Mouse (Mus musculus) ovary, postnatal 10 days (tissue): ENCODE results near the gene Pik3cd.

ENCODE experiments used
- DNase-seq: peaks from one replicate; pipeline ENCODE4 v3.0.0; 2022; ENCODE audit warnings: low spot score

Pik3cd gene

DNA sequence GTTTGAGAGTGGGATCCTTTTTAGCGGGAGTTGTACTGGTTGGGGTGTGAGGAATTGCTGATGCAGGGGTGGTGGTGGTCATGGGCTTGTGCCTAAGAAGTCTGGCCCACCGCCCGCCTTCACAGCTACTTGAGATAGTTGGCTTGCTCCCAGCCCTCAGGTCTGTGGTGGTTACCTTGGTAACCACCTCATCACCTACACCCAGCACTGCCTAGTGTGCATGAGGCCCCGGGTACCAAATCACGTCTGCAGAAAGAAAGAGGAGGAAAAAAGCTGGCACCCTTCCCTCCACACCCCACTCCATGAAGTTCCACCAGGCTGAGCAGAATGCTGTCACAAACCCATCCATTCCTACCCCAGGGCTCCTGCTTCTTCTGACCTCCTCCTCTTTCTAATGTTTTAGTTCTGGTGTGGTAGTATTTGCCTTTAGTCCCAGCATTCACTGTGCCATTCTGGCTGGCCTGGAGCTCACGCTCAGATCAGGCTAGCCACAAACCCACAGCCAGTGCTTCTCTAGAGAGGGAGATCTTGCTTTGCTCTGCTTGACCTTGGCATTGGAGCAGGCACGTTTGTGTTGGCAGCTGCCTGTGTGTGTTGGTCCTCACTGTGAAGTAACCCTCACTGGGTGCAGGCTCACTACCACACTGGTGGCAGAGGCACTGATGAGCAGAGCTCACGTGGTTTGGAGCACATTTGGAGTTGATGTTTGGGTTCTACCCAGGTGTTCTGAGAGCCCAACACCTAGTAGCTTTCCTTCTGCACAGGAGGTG lies 92.9 kb downstream of the Pik3cd start:
- DNase-seq, result no peak

DNA sequence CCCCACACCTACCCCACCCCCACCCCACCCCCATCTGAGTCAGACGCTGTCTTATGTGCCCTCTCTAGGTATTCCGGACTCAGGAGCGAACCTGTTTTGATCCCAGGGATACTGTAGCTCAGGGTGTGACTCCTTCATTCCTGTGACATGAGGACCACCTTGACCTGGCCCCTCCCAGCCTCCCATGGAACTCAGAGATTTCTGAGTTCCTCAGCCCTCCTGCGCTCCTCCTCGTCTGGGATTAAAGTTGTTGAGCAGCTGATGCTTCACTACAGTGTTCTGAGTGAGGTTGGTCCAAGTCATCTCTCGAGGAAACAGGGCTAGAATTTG lies 94.1 kb downstream of the Pik3cd start:
- DNase-seq, result no peak

DNA sequence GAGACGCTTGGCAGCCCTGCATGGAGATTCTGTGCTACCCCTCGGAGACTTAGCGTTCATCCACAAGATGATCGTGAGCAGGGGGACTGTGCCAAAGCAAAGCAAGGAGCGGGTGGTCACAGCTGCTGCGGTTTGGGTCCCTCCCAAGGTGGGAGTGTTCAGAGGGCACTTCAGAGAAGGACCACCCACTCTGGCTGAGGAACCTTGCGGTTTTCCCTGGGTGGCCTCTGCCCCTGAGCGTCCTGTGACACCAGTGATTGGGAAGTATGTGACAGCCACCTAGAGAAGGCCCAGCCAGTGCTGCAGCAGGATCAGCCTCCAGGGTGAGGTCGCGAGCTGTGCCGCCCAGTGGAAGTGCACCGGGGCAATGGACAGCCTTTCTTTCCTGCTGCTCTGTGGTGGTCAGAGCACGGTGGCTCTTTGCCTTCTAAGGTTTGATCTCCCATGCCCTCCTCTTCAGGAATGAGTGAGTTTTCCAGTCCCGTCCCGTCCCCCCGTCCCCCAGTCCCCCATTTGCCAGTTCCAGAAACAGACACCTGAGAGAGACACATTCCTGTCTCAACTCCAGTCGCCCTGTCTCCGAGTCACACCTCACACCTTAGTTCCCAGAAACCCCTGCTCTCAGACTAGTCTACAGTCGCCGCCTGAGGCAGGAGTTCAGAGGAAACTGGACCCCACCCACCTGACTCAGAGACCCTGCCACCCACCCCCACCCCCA lies 94.6 kb downstream of the Pik3cd start:
- DNase-seq, result no peak

DNA sequence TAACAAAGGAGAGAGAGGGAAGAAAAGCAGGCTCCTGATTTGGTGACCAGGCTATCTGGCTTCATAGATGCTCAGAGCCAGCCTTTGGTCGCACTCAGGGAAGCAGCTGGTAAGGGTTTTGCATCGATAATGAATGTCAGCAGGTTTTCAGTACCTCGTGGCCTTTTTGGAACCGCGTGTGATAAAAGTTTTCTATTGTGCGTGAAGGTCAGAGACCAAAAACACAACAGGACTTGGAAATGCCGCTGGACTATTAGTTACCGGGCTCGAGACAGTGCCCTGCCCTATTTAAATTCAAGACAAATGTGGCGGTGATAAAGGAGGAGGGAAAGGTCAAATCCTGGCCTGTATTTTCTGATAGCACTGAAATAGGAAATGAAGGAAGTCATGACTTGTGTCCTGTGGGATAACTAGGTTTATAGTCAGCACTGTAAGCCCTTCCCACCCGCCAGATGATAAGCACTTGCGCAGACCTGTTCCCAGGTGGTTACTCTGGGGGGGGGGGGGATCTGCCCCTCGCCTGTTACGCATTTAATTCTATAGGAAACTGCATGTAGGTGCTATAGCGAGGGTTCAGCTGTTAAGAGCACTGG lies 95.5 kb downstream of the Pik3cd start:
- no peak for DNase-seq

DNA sequence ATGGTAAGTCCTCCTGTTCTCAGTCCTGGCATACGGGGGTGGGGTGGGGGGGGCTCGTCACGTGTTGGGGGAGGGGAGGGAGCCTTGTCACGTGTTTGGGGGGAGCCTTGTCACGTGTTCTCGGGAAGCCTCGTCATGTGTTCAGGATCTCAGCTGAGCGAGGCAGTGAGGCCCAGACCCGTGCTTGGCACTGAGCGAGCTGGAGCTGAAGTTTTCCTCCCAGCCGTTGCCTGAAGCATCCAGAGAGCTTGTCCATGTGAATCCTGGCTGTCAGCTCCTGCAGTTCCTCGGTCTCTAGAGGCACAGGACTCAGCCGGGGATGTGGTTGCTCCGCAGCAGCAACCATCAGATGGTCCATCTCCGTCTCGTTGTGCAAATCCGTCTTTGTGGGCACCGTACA lies 96.3 kb downstream of the Pik3cd start:
- DNase-seq, result no peak

DNA sequence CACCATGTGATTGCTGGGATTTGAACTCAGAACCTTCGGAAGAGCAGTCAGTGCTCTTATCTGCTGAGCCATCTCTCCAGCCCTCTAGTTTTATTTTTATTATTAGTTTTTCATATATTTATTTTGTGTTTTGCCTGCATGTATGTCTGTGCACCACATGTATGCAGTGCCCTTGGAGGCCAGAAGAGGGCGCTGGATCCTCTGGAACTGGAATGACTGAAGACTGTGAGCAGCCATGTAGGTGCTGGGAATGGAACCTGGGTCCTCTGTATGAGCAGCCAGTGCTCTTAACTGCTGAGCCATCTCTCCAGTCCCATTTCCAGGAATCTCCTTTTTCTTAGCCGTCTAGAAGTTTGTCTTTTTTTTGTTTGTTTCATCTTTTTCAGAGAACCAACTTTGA lies 97.9 kb downstream of the Pik3cd start:
- DNase-seq, result no peak

DNA sequence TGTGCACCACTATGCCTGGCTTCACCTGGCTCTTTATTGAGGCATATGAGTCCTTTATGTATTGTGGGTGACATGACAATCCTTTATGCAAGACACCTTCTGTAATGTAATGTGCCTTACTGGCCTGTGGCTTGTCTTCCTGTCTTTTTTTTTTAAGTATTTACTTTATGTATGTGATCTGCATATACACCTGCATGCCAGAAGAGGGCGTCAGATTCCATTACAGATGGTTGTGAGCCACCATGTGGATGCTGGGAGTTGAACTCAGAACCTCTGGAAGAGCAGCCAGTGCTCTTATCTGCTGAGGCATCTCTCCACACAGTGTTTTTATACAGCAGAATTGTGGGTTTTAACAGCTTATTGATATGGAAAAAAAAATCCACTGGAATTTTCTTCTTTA lies 98.5 kb downstream of the Pik3cd start:
- no peak for DNase-seq

DNA sequence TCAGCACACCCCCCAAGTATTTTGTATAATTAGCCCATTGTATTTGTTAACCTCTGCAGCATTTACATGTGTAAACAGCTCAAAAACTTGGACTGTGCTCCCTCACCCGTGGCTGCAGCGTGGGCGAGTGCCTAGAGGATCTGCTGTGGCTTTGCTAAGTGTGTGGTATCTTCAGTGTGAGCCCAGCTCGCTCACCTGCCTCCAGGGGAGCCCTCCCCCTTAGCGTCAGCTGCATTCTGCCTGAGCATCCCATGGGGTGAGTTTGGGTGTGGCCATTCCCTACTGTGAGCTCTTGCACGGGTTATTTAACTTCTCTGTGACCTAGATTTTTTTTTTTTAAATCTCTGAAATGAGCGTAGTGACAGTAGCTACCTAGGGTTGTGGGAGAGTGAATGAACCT lies 100.1 kb downstream of the Pik3cd start:
- DNase-seq, result no peak

DNA sequence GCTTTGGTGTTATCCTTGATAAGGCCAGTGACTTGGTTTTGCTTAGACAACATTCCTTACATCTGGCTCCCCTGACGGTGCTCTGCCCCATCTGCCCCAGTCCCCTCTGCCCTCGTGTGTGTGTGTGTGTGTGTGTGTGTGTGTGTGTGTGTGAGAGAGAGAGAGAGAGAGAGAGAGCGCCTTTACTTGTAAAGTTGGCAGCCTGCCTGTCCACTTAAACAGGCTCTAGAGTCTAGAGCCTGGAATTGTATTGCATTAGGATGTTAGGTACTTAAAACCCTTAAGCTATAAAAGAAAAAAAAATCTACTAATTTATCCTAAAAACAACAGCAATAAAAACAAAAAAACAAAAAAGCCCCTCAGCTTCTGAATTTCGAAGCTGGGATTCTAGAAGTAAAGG lies 100.9 kb downstream of the Pik3cd start:
- DNase-seq, result no peak

DNA sequence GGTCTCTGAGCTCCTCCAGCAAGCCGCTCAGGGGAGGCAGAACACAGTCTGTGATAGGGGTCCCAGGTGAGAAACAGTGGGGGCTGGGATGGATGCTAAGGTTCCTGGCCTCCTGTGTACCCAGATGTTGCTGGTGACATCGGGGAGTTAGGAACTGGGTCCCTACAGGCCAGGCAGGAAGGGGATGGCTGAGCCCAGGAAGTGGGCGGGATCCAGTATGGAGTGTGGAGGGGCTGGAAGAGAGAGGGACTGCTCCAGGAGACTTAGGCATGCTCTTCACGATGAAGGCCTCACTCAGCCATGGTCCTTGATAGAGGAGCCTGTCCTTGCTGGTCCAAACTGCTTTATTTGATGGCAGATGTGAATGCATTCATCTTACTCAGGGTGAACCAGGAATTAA lies 102.2 kb downstream of the Pik3cd start:
- DNase-seq, result no peak

DNA sequence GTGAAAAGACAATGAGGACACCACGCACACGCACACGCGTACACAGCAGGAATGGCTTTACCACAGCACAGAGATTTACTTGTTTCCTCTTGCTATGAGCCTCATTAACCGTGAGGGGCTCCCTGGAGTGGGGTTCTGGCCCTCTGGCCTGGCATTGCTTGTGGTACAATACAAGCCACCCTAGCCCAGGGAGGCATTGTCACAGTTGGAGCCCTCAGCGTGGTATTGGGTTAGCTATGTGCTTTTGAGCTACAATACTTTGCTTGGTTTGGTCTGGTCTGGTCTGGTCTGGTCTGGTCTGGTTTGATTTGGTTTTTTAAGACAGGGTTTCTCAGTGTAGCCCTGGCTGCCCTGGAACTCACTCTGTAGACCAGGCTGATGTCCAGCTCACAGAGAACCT lies 102.8 kb downstream of the Pik3cd start:
- no peak for DNase-seq
